Mouse (Mus musculus): Measurements from ENCODE around the gene Slc12a1.

The Slc12a1 gene

DNA sequence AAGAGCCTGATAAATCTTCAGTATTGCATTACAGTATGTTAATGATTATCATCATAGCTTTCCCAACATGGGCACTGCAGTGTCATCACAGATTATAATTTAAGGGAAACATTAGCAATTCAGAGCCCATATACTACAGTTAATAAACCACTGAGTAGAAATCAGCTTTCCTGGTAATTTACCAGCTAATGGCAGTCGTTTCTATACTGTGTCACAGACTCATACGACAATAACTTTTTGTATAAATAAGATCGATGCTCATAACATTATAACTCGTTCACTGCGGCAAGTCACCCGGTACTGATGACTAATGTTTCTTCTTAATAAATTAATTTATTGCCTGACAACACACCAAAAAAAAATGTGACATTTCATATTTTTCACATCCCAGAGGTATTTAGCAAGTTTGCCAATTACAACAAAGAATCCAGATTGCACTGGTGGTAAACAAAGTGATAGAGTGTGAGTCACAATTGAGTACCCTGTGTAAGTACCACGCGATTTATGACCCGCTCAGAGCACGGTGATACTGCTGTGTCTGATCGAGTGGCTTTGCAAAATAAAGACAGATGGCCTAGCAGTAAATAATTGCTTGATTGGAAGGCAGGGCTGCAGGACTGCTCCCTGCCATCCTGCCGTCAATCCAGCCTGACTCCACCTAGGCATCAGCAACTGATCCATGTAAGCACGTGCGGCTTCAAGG is 56.7 kb downstream of the Slc12a1 start:
- no peak for DNase-seq (ENCODE audit: low read depth, low spot score)

DNA sequence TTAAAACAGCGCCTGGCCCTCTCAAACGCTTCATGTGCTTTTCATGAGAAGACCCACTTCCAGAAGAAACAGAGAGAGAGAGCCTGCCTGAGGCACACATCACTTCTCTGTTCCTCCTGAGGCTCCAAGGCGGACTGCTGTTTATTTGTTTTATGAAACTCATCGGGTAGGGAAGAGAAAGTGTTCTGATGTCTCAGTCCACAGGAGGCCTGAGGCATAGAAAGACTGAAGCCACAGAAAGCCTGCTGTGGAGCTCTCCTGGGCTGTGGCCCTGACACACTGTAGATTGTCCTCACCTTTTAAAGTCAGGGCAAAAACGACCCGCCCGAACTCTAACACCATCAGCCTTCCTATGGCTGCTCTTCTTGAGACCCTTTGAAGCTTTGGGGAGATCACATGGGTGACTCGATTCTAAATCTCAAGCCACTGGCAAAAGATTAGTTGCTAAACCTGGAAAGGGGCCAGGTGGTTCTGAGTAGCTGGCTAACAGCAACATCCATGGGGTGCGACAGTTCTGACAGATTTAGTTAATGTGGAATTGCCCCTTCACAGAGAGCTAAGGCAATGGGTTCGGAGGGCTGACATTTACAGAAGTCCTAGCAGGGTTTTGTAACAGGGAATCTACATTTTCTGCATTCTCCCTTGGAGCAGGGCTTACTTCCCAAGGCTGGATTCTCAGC is 59.7 kb downstream of the Slc12a1 start:
- DNase-seq (ENCODE audit: low read depth, low spot score), result no peak

DNA sequence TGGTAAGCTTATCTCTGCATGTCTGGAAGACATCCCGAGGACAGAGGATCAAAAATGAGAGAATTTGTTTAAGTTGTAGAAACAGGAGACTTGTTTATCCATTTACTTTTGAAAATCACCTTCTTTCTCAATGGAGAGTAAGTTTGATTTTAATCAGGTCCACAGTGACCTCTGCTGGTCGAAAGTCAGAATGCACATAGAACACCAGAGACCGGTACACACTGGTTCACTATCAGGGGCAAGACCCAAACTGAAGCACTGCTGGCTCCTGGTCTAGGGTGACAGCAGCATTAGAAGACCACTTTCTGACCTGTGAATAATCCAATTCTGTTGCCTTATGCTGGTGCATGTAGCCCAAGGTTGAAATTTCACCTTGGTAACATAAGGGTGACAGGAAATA is 62.3 kb downstream of the Slc12a1 start:
- DNase-seq (ENCODE audit: low read depth, low spot score), result peak; percentile 72

DNA sequence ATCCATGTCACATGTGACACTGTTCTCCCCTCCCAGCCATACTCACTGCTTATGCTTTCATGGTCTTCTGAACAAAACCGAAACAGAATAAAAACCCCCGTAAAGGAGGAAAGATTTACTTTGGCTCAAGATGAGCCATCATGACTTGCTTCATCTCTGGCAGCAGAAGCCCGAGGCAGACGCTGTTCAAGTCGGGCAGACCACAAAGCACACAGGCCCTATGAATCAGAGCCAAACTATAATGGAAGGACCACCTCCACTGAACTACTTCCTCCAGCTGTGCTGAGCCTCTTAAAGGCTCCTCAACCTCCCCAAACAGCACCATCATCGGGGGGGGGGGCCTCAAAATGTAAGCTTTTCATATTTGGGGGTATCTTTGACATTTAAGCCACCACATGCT is 65.0 kb downstream of the Slc12a1 start:
- DNase-seq (ENCODE audit: low read depth, low spot score), result no peak

DNA sequence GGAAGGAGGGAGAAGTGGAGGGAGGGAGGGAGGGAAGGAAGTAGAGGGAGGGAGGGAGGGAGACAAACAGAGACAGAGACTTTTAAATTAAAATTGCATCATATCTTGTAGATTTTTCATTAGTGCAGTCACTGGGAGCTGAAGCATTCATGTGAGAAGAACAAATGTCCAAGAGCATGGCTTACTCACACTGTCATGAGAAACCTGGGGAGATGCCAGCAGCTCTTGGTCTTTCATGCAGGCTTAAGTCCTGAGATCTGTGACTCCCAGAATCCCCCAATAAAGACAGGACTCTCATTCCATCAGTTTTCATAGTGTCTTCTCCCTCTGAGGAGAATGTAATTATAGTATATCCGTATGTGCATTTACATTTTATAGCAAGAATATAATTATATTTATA is 66.3 kb downstream of the Slc12a1 start:
- DNase-seq (ENCODE audit: low read depth, low spot score), result no peak

DNA sequence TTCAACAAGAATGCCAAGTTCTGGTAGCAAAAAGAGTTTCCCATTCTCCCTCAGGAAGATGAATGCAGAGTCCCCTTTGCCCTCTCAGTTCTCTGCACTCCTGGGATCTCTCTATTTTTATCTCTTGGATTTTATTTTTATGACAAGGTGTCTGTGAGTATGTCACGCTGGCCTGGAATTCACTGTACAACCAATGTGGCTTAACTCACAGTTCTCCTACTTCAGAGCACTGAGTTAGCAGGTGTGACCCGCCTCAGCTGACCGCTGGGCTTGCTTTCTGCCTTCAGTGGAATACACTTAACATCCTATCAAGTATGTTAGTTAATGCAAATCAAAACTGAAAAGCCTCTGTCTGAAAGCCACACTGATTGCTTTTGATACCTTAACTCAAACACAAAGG is 67.0 kb downstream of the Slc12a1 start:
- no peak for DNase-seq (ENCODE audit: low read depth, low spot score)

DNA sequence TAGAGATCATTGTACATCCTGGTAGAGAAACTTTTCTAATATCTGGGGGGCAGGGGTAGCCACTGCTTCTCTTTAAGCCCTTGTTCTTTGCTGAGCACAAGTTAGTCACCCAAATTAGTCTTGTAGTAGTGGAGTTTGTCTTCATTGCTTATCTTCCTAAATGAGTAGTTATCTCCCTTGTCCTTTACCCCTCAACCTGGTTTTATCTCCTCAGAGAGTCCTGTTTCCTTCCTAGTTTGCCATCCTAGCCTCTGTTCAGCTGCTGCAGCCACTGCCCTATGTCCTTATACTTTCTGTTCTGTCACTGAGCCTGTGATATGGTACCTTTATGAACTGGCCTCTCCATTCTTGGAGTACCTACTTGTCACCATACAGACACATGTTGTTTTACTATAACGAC is 69.4 kb downstream of the Slc12a1 start:
- no peak for DNase-seq (ENCODE audit: low read depth, low spot score)

DNA sequence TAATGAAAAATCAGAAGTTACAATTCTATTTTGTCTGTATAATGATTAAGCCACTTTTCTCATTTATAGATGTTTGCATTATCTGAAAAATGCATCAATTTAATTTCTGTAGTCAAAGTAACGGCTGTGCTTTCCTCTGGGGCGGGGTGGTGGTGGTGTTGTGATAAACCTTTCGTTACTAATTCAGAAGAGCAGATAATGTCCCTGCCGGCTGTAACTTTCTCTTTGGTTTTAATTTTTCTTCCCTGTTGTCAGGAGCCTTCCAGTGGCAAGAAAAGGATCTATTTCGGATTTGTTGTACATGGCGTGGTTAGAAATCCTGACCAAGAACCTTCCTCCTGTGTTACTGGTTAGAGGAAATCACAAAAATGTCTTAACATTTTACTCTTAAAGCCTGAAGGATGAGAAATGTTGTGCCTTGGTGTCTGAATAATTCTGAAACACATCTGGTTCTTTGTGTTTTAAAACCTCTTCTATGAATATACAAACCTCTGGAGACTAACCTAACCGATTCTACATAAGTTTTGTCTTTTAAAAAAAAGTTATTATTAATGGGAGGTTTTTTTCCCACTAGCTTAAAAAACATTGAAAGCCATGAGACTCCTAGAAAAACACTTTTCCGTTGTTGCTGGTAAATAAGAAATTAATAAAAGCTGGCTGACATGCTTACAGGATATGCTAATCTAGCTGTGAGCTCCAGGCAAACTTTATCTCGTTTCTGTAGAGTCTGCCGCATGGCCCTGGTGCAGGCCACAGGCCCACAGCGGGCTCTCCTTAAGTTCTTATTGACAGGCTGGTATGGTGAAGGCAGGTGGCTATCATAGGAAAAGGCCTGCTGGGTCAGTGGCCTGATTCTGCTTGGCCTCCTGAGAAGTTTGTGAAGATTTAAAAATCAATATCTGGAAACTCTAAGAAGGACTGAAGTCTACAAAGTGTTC is 76.4 kb downstream of the Slc12a1 start:
- no peak for DNase-seq (ENCODE audit: low read depth, low spot score)

DNA sequence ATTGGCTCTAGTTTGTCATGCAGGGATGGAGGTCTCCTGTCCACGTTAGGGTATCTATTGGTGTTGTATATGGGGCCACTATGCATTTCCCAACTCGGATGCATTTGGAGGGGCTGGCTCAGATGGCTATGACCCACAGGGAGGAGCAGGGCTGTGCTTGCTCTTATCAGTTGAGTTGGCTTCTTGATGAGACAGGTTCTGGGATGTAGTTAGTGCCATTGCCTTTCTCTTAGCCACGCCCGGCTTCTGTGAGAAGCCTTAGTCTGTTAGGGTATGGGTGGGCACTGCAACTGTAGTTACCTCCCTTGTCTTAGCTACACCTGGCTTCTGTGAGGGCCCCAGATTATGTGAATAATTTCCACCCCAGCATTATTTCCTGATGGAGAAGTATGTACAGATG is 79.9 kb downstream of the Slc12a1 start:
- no peak for DNase-seq (ENCODE audit: low read depth, low spot score)

DNA sequence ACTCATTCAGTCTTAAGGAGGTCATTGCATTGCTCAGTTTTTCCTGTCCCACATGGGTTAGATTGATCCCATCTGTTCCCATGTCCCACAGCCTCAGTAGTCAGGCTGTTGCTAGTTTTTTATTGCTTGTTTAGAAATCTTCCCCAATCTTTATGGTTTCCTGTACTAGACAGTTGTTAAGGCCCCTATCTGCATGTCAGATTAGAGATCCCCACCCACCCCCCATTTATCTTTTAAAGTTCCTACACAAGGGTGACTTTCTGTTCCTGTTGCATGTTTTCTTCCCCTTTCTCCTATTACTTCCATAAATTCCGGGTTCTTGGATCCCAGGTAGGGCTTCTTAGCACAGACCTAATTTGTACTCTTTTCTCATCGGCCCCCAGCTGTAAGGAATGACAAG is 81.2 kb downstream of the Slc12a1 start:
- DNase-seq (ENCODE audit: low read depth, low spot score), result no peak

DNA sequence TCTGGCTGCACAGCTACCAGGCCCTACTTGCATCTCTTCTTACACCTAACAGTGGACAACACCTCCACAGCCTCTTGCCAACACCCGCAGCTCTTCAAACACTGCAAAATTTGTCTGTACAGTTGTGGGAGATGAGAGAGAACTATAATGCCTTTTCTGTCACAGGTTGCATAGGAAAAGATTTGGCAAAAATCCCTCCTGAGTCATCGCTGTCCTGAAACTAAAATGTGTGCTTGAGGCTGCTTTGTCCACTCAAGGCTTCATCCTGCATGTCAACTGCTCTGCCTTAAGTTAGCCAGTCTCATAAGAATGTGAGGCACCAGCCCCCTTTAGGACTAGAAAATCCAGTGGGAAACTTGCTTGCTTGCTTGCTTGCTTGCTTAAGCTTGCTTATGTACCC is 81.7 kb downstream of the Slc12a1 start:
- DNase-seq (ENCODE audit: low read depth, low spot score), result no peak

DNA sequence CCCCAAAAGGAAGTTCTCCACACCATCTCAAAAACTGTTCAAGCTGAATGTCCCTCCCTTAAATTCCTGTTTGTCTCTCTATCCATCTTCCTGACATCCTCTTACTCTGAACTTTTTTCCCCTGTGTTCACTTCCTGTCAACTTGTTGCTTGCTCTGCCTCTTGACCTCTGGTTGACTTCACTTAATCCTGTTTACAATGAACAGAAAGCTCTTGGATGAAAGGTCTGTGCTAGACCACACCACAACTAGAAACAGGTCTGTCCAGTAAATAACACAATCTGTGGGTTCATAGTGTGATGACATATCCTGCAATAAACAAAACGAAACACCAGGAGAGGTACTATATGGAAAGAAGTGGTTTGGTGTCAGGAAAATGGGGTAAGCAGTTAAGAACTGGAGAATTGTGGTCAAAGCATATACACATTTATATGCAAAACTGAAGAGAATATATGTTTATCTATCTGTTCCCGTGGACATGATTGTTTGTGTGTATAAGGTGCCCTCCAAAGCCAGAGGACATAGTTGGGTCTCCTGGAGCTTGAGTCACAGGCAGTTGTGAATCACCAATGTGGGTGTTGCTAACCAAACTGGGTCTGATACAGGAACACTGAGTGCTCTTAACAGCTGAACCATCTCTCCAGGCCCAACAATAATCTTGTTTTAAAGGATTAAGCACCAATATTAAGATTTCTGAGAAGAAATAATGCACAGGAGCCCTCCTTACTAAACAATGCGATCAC is 93.4 kb downstream of the Slc12a1 start:
- DNase-seq (ENCODE audit: low read depth, low spot score), result no peak

DNA sequence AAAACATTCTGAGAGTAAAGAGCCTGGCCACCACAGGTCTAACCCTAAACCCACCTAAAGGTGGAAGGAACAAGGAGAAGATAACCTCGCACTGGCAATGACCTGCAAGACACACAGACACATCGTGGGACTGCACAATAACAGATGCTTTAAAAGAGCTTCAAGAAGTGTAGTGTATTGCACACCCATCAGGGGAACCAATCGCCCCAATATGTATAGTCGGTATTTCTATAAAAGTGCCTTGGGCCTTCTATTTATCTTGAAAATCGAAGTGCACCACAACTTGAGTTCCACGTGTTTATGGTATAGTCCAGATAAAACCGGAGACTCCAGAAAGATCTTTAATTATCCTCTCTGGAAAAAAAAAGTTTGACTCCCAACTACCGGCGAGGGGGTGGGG is 94.4 kb downstream of the Slc12a1 start:
- DNase-seq (ENCODE audit: low read depth, low spot score), result no peak

DNA sequence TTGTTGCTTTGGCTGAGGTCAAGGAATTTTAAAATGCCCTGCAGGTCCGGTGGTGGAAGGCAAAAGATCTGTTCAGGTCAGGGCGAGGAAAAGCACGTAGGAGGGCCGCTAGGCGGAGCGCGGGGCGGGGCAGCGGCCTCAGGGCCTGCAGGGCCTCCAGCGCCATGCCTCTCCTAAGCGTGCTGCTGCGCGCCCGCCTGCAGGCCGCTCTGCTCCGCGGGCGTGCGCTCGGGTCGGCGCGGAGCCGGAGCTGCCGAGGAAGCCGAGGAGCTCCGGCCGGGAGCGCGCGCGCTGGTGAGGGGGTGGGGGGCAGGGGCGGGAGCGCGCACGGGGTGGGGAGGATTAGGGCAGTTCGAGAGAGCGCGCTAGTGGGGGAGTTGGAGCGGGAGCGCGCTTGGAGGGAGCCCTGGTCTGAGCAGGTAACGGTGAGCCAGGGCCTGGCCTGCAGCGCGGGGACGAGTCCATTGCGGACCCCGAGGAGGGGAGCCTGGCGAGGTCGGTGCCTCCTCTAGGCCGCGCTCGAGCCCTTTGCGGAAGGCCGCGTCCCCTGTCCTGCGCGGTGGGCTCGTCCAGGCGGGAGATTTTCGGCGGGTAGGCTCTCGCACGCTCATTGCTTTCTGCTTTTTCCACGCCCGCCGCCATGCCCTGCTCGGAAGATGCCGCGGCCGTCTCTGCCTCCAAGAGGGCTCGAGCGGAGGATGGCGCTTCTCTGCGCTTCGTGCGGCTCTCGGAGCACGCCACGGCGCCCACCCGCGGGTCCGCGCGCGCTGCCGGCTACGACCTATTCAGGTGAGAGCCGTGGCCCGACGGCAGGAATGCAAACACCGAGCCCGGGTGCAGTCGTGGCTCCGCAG is 95.0 kb downstream of the Slc12a1 start, which contains the start of gene Dut:
Gene Dut (plus strand): TSS at position 83 of the 854 bp plus-strand sequence.
- DNase-seq (ENCODE audit: low read depth, low spot score), result peak; percentile 99

DNA sequence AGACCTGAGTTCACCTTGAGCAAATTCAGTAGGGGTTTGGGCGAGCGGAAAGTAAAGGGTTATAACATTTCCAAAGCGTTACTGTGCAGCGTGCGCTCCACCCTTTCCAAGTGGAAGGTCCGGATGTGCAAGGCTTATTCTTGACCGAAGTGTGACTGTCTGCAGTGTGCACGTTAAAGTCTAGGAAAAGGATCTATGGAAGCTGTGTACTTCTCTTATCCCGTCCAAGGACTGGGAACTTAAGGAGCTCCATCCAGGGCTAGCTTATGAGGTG is 95.6 kb downstream of the Slc12a1 start:
- DNase-seq (ENCODE audit: low read depth, low spot score), result peak; percentile 43

DNA sequence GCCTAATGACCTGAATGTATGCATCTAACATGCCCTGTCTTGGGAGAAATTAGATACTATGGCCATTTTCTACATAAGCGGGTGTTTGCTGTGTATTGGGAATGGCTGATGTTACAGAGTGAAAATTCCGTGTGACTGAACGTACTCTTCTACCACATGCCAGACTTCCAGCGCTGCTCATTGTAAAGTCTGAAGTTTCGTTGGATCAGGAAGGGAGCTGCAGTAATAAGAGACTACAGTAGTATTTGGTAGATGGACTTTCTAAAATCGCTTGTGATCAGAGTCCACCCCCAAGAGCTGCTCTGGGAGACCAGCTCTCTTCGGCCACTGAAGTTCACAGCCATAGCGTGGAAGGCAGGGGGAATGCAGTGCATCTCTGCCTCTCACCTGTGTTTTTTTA is 96.0 kb downstream of the Slc12a1 start:
- DNase-seq (ENCODE audit: low read depth, low spot score), result no peak

DNA sequence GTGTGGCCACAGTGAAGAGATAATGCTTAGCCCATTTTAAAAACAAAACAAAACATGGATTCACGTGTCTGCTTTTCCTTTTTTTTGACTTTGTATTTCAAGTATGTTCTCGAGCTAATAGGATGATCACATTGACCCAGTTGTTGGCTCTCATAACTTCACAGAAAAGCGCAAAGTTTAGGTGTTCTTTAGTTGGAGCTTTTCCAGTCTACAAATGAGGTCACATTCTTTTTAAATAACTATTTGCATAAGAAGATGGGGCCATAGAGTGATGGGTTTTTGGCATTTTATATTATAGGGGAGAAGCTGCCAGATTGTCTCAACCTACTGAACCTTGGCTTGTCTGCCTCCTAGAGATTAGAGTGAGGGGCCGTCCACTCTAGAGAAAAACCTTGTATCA is 97.0 kb downstream of the Slc12a1 start:
- DNase-seq (ENCODE audit: low read depth, low spot score), result no peak

DNA sequence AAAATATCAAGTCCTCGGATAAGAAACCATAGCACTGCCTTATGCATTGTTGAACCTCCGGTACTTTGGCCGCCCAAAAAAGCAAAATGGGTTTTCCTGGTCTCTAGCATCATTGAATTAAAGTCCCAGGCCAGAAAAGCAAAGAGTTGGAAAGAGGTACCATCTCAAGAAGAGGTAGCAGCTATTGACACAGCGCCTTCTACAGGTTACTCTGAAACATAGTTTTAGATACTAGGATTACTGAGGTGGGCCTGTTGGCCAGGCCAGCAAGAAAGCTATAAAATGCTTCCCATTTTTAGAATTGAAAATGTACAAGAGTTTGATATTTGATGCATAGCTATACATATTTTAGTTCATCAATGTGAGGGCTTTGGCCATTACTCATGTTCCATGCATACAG is 97.6 kb downstream of the Slc12a1 start:
- peak; percentile 69 for DNase-seq (ENCODE audit: low read depth, low spot score)

DNA sequence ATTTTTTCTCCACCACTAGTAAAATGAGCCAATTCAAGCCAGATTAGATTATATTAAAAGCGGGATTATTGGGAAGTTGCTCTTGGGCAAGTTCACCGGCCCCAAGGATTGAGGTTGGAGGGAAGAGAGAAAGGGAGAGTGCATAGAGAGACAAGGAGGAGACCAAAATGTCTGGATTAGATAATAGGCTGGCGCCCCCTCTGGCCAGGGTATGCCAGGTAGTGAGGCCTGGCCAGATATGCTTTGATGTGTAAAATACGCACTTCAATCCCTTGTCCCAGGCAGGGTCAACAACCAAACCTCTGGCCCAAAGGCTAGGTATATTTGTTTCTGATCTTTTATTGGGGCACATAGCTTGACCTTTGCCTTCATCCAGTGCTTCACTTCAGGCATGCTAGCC is 99.5 kb downstream of the Slc12a1 start:
- DNase-seq (ENCODE audit: low read depth, low spot score), result peak; percentile 63

DNA sequence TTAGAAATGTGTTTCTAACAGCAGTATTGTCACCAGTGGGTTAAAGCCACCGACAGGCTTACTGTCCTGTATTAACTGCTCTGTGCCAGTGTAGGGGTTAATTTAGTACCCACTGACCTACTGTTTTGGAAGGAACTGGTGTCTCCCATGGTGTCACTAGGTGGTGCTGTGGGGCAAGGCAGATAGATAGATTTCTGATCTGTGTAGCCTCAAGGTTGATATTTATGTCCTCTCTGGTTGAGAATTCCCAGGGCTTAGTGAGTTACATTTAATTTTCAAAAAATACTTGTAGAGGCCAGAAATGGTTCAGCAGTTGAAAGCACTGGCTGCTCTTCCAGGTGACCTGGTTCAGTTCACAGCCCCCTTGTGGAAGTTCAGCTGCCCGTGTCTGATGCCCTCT is 100.0 kb downstream of the Slc12a1 start:
- DNase-seq (ENCODE audit: low read depth, low spot score), result peak; percentile 77

DNA sequence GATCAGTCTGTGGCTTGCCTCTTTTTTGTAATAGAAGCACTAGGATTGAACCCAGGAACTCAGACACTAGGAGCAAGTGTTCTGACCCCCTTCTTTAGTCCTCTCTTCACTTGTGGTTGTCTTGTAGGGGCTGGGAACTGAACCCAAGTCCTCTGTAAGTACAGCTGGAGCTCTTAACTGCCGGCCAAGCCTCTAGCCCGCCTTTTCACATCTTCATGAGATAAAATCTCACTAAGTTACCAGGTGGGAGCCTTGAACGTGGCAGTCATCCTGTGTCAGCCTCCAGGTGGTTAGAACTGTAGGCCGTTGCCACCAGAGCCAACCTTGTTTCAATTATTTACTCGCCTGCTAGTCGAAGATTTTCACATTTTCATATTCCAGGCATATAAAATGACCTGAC is 101.4 kb downstream of the Slc12a1 start:
- DNase-seq (ENCODE audit: low read depth, low spot score), result no peak
